Mouse (Mus musculus) right cerebral cortex, postnatal 25 days (tissue): ENCODE measurements around the gene Lpar6.

Source experiments
- DNase-seq: peaks from one replicate; pipeline ENCODE4 v3.0.0; 2022

Gene Lpar6

GRCm38 (mm10) chr14:73257348-73257747, 19.7 kb downstream of the Lpar6 start:
- DNase-seq, result no peak

GRCm38 (mm10) chr14:73258181-73258580, 20.5 kb downstream of the Lpar6 start:
- no peak for DNase-seq

DNA sequence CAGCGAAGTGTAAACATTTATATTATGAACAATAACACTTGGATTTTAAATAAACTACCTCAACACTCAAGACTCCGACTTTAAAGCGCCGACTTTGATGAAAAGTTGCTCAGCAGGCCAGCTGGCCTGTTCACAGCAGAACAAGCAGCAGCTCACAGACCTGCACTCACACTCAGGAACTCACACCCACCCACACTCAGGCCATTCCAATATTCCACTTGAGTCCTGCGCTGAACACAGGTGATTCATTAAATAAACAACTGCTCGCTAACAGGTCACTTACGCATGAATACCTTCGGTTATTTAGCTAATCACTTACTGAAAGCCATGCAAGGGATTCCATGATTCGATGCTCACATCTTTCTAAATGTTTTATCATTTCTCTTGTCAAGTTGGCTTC, 24.5 kb downstream of the Lpar6 start:
- DNase-seq, result no peak

DNA sequence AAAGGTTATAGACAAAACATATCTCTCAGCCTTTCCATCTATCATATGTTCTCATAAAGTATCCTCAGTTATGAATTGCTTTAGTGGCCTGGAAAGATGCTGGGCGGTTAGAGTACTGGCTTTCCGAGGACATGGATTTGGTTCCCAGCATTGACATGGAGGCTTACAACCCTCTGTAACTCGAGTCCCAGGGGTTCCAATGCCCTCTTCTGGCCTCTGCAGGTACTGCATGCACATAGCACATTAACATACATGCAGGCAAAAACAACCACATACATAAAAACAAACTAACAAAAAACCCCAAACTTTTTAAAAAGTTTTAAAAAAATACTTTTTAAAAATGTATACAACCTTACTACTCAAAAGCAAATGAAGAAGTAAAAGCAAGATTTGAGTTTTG, 28.5 kb downstream of the Lpar6 start:
- DNase-seq, result no peak

DNA sequence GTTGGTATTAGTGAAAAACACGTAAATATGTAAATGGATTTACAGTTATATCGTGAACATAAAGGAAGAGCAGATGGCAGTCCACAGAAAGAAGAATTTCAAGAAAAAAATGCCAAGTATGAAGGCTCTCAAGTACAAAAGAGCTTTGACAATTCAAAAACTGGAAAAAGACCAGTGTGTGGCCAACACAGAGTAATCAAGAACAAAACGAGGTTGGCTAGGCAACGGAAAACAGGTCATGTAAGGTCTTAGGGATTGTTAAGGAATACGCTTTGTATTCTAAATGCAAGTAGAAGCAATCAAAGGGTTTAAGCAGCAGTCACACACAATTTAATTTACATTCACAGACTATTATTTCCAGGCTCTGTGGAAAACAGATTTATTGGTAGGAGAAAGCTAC, 34.1 kb downstream of the Lpar6 start:
- no peak for DNase-seq

GRCm38 (mm10) chr14:73279096-73279495, 41.4 kb downstream of the Lpar6 start:
- no peak for DNase-seq

DNA sequence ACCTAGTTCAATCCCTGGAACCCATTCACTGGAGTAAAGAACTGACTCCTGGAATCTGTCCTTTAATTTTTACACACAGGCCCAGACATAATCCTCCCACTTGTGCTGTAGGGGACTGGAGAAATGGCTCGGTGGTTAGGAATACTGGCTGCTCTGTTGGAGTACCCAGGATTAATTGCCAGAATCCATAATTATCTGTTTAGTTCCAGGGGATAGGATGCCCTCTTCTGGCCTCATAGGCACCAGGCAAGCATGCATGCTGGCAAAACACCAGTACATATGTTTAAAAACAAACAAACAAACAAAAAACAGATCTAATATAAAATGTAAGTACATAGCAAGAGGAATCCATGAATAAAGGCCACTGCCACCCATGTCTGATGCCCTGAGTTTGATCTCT, 43.3 kb downstream of the Lpar6 start:
- no peak for DNase-seq

GRCm38 (mm10) chr14:73289915-73290314, 52.2 kb downstream of the Lpar6 start:
- no peak for DNase-seq

DNA sequence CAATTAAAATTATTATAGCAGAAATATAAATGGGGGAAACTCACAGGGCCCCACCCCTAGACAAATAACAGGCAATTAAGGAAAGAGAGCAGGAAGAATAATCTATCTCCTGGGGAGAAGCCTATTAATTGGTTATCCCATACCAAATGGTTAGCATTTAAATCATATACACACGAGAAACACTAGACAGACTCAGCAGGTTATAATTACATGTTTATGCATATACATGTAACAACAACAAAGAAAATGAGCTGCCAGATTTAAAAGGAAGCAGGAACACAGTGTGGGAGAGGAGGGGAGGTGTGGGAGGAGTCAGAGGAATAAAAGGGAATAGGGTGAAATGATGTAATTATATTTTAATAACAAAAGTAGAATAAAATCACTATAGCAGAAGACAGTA, 54.7 kb downstream of the Lpar6 start:
- no peak for DNase-seq
